Mouse (Mus musculus): ENCODE measurements at regions not wholly inside any gene's neighbourhood (a gene's known extent, or its start where the extent isn't known, plus 50 kb on each side); places are given as distances from the start of the nearest gene placed in this dataset.

DNA sequence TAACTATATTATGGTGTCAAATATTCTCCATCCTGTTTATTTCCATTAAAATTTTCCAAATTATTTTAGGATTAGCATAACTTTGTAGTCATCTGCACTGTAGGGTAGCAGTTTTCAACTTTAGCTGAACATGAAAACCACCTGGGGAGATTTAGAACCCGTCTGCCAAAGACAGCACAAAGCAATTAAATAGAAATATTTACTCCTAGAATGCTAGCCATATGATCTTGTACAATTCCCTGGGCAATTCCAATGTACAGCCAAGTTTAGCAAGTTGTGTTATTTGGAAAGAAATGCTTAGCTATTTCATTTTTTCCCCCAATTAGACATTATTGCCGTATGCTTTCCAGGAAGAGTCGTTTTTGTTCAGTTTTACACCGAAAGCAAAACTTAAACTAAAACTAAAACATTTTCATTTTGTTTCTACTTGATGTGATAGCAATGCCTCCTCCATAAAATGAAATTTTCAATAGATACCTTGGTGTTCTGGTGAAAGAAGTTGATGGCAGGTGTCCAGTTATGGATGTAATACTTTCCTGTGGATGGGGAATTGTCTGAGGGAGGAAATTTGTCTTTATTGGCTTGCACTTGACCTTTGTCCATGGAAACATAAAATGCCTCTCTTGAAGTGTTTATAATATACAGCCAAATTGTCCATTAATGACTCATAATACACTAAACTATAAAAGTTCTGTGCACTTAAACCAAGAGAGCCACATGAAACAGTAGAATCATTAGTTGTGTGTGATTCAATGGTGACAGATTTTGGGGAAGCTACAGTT, 282.3 kb downstream of the Usp25 start:
- no peaks in the 10 kb centered on the region for H3K36me3 ChIP-seq (ENCODE audit: control insufficient read depth, insufficient read depth, low read length)
- H3K27ac ChIP-seq (ENCODE audit: low read length) = no peak overlapping the region
- whole genome bisulfite sequencing = 74% methylated on average over 4 of the region's 4 CpGs
- H3K9me3 ChIP-seq (replicated peaks; ENCODE audit: control insufficient read depth, low read length, poor library complexity, severe bottlenecking) = no peaks in the 10 kb centered on the region
- peaks cover 9% of the 10 kb centered on the region; the same call in 1 of the 2 replicates for H3K4me1 ChIP-seq (ENCODE audit: control insufficient read depth, insufficient read depth, low read length)
- no peak overlapping the region for H3K4me3 ChIP-seq (ENCODE audit: low read depth, low read length)
- H3K27me3 ChIP-seq (ENCODE audit: control insufficient read depth, insufficient read depth, low read depth, low read length) = no peaks in the 10 kb centered on the region
- no peak for ATAC-seq
- H3K9ac ChIP-seq (ENCODE audit: low read depth, low read length) = no peak overlapping the region
- H3K4me2 ChIP-seq (ENCODE audit: low read length) = no peak overlapping the region

DNA sequence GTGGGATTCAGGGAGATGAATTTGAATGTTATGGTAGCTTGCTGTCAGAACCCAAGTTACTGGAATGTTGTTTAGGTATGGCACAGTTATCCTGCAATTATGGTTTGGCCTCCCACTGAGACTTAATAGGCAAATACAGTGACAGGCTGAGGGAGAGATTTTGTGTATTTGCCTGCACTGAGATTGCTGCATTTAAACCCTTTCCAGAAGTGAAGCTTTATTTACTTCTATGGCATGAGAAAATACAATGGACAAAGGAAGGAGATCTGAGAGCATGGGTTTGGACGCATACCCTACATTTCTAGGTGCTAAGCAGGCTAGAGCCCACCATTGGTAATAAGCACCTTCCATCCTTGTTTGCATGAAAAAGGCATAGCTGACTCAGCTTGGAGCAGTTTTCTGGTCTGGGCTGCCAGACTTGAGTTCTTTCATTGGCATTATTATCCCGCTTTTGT, 278.8 kb downstream of the Usp25 start:
- H3K4me1 ChIP-seq (ENCODE audit: control insufficient read depth, insufficient read depth, low read length) = peaks cover 7% of the 10 kb centered on the region; the same call in 1 of the 2 replicates

DNA sequence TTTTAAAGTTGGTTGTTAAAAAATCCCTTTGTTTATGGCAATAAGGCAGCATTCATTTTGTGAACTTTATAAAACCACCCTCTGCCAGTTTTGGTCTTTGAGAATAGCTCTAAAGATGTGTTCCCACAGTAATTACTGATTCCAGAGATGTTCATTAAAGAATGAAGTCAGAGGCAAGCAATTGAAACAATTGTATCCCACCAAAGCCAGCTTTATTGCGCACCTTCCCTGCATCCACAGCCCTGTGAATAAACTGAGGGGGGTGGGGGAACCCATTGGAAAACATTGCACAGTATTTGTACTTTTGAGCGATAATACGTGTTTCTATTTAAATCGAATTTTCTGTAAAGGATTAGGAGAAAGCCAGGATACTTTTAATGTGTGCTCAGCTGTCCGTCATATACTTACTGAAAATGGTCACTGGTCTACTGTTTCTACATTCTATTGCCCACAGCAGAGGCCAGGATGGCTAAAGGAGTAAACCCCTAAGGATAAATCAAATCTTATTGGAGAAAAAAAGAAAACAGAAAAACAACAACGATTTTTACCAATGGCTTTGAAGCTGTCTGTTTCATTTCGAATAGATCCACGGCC, 278.3 kb downstream of the Usp25 start:
- no peaks in the 10 kb centered on the region; the same call in 1 of the 2 replicates for H3K9me3 ChIP-seq (replicated peaks; ENCODE audit: control insufficient read depth, low read length, poor library complexity, severe bottlenecking)
- H3K27ac ChIP-seq (ENCODE audit: low read length) = peak overlapping the region; percentile 59
- no peak overlapping the region for H3K9ac ChIP-seq (ENCODE audit: low read depth, low read length)
- no peak overlapping the region for H3K4me3 ChIP-seq (ENCODE audit: low read depth, low read length)
- peaks cover 7% of the 10 kb centered on the region; the same call in 1 of the 2 replicates for H3K4me1 ChIP-seq (ENCODE audit: control insufficient read depth, insufficient read depth, low read length)
- WGBS = 58% methylated on average over 8 of the region's 8 CpGs
- ATAC-seq = 0 out of 2 replicates have a peak, but pooled peaks have one; percentile 51
- H3K4me2 ChIP-seq (ENCODE audit: low read length) = 0 out of 2 replicates have a peak overlapping the region, but pooled peaks have one; percentile 12
- no peaks in the 10 kb centered on the region for H3K27me3 ChIP-seq (ENCODE audit: control insufficient read depth, insufficient read depth, low read depth, low read length)
- H3K36me3 ChIP-seq (ENCODE audit: control insufficient read depth, insufficient read depth, low read length) = no peaks in the 10 kb centered on the region

More for the DNA sequence above, 278.8 kb downstream of the Usp25 start:
- H3K4me3 ChIP-seq (ENCODE audit: low read depth, low read length) = no peak overlapping the region
- no peaks in the 10 kb centered on the region for H3K36me3 ChIP-seq (ENCODE audit: control insufficient read depth, insufficient read depth, low read length)
- no peak overlapping the region for H3K9ac ChIP-seq (ENCODE audit: low read depth, low read length)
- no peaks in the 10 kb centered on the region for H3K27me3 ChIP-seq (ENCODE audit: control insufficient read depth, insufficient read depth, low read depth, low read length)
- 56% methylated on average over 2 of the region's 2 CpGs for WGBS
- H3K9me3 ChIP-seq (replicated peaks; ENCODE audit: control insufficient read depth, low read length, poor library complexity, severe bottlenecking) = no peaks in the 10 kb centered on the region; the same call in 1 of the 2 replicates
- peak; percentile 14 for ATAC-seq
- H3K27ac ChIP-seq (ENCODE audit: low read length) = peak overlapping the region; percentile 59
- H3K4me2 ChIP-seq (ENCODE audit: low read length) = 0 out of 2 replicates have a peak overlapping the region, but pooled peaks have one; percentile 12

DNA sequence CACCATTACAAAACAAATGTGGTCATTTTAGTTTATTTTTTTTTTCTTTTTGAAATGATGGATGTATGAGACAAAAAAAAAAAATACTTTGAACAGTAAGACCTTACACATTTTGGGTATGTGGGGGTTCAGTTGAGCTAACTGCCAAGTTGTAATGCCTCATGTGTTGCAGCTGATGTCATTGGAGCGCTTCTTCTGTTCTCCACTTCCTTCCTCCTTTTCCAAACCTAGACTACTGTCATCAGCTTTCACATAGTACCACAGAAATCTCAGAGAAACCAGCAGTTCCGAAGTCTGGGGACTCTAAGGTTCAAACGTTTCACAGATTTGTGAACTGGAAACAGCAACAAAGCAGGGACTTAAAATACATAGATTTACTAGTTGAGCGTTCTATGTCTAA, 270.7 kb downstream of the Usp25 start:
- no peaks in the 10 kb centered on the region for H3K36me3 ChIP-seq (ENCODE audit: control insufficient read depth, insufficient read depth, low read length)
- 86% methylated on average over 4 of the region's 4 CpGs for WGBS
- ATAC-seq = no peak
- H3K9me3 ChIP-seq (replicated peaks; ENCODE audit: control insufficient read depth, low read length, poor library complexity, severe bottlenecking) = no peaks in the 10 kb centered on the region; the same call in 1 of the 2 replicates
- no peak overlapping the region for H3K4me3 ChIP-seq (ENCODE audit: low read depth, low read length)
- H3K4me1 ChIP-seq (ENCODE audit: control insufficient read depth, insufficient read depth, low read length) = no peaks in the 10 kb centered on the region
- H3K4me2 ChIP-seq (ENCODE audit: low read length) = no peak overlapping the region
- H3K27me3 ChIP-seq (ENCODE audit: control insufficient read depth, insufficient read depth, low read depth, low read length) = no peaks in the 10 kb centered on the region
- no peak overlapping the region for H3K9ac ChIP-seq (ENCODE audit: low read depth, low read length)
- H3K27ac ChIP-seq (ENCODE audit: low read length) = no peak overlapping the region

DNA sequence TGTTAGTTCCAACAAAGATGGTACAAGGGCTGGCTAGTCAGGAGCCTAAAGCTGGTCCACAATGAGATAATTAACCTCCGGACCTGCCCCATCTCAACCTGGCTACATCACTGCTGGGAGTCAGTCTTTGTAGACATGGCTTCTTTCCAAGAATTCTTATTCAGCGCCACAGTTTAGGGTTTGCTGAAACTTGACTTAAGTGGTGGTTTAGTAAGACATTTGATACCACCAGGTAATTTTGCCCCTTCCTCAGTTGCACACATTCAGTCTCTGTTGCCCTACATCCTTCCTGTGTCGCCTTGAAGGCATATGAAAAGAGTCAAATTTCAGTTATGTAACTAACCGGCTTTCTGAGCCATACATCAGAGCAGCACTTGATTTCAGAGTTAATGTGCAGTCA, 266.4 kb downstream of the Usp25 start:
- ATAC-seq = no peak
- H3K4me1 ChIP-seq (ENCODE audit: control insufficient read depth, insufficient read depth, low read length) = no peaks in the 10 kb centered on the region
- H3K9me3 ChIP-seq (replicated peaks; ENCODE audit: control insufficient read depth, low read length, poor library complexity, severe bottlenecking) = no peaks in the 10 kb centered on the region
- no peaks in the 10 kb centered on the region for H3K36me3 ChIP-seq (ENCODE audit: control insufficient read depth, insufficient read depth, low read length)
- no peaks in the 10 kb centered on the region for H3K27me3 ChIP-seq (ENCODE audit: control insufficient read depth, insufficient read depth, low read depth, low read length)
- no peak overlapping the region for H3K4me2 ChIP-seq (ENCODE audit: low read length)
- H3K9ac ChIP-seq (ENCODE audit: low read depth, low read length) = no peak overlapping the region
- 77% methylated on average over 4 of the region's 4 CpGs for WGBS
- H3K27ac ChIP-seq (ENCODE audit: low read length) = no peak overlapping the region
- H3K4me3 ChIP-seq (ENCODE audit: low read depth, low read length) = no peak overlapping the region

DNA sequence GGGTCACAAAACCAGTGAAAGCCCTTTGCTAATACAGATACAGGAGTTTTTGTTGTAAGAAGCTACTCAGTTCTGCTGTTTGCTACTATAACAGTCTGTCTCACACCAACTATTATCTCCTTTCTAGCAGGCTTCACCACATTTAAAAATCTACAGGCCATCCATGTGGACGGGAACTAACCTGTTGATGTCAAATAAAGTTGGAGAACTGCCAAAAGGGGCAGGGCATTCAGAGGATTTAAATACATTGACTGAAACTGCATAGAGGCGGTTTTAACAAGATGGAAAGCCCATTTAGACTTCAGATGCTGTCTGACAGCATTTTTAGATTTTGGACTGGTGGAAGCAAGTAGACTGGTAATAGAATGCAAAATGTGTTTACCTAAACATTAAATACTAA, 266.0 kb downstream of the Usp25 start:
- no peak overlapping the region for H3K9ac ChIP-seq (ENCODE audit: low read depth, low read length)
- no peaks in the 10 kb centered on the region for H3K27me3 ChIP-seq (ENCODE audit: control insufficient read depth, insufficient read depth, low read depth, low read length)
- H3K4me2 ChIP-seq (ENCODE audit: low read length) = no peak overlapping the region
- H3K27ac ChIP-seq (ENCODE audit: low read length) = no peak overlapping the region
- no peaks in the 10 kb centered on the region for H3K36me3 ChIP-seq (ENCODE audit: control insufficient read depth, insufficient read depth, low read length)
- no peak for ATAC-seq
- H3K4me1 ChIP-seq (ENCODE audit: control insufficient read depth, insufficient read depth, low read length) = no peaks in the 10 kb centered on the region
- no peak overlapping the region for H3K4me3 ChIP-seq (ENCODE audit: low read depth, low read length)
- no peaks in the 10 kb centered on the region for H3K9me3 ChIP-seq (replicated peaks; ENCODE audit: control insufficient read depth, low read length, poor library complexity, severe bottlenecking)
- 37% methylated on average over 2 of the region's 2 CpGs for WGBS

DNA sequence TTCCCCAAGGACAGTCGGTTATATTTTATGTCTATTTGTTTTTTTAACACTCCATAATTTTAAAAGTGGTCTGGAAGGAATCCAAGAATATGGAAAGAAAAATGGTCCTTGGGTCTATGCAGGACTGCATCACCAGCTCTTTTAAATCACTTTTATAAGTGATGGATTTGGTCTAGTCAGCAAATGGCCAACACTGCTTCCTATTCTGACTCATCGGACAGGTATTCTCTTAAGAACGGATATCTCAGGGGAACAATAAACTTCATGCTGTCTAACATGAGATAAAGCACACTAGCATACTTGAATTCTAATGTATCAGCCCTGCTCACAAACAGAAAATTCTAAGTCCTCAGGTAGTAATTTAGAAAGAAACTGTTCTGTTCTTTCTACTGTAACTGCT, 259.8 kb downstream of the Usp25 start:
- no peaks in the 10 kb centered on the region for H3K9me3 ChIP-seq (replicated peaks; ENCODE audit: control insufficient read depth, low read length, poor library complexity, severe bottlenecking)
- no peaks in the 10 kb centered on the region for H3K27me3 ChIP-seq (ENCODE audit: control insufficient read depth, insufficient read depth, low read depth, low read length)
- no peaks in the 10 kb centered on the region for H3K4me1 ChIP-seq (ENCODE audit: control insufficient read depth, insufficient read depth, low read length)
- no peak for ATAC-seq
- H3K27ac ChIP-seq (ENCODE audit: low read length) = no peak overlapping the region
- H3K36me3 ChIP-seq (ENCODE audit: control insufficient read depth, insufficient read depth, low read length) = no peaks in the 10 kb centered on the region
- WGBS = 81% methylated on average over 3 of the region's 3 CpGs
- no peak overlapping the region for H3K4me2 ChIP-seq (ENCODE audit: low read length)
- H3K9ac ChIP-seq (ENCODE audit: low read depth, low read length) = no peak overlapping the region
- H3K4me3 ChIP-seq (ENCODE audit: low read depth, low read length) = no peak overlapping the region

DNA sequence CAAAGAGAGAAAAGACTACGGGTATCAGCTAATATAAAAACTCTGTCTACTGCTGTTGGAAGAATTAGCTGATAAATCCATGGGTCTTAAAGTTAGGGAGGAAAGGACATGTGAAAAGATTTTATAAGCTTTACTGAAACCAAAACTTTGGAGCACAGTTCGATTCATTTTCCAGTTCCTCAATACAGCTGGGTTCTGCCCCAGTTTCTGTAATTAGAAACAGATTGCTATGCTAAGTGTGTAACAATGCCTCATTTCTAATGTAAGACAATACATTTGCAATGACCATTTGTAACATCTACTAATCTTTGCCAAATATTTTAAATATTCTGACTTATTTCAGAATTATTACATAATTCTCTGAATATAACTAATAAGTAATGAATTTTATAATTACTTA, 255.4 kb downstream of the Usp25 start:
- WGBS = 75% methylated on average over 2 of the region's 2 CpGs
- H3K27me3 ChIP-seq (ENCODE audit: control insufficient read depth, insufficient read depth, low read depth, low read length) = no peaks in the 10 kb centered on the region

DNA sequence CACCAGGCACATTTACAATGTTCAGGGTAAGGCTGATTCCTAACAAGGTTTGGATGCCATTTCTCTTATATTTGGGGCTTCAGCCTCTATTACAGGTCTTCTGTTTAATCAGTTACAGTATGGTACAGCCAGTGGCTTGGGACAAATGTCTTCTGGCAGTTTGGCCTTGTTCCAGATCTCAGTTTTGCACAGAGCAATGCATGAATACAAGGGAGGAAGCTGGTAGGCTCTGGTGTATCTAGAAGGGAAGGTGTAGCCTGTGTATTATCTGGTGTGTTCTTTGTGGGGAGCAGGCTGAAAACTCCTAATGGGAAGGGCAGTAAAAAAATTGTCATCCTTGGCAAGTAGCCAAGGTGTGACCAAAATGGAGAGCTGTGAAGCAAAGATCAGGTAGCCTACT, 254.2 kb downstream of the Usp25 start:
- Histone ChIP-seq H3K36me3 (ENCODE audit: control insufficient read depth, insufficient read depth, low read length) (no peaks in the 10 kb centered on the region), H3K9me3 (replicated peaks; ENCODE audit: control insufficient read depth, low read length, poor library complexity, severe bottlenecking) (no peaks in the 10 kb centered on the region), H3K4me1 (ENCODE audit: control insufficient read depth, insufficient read depth, low read length) (no peaks in the 10 kb centered on the region), H3K9ac (ENCODE audit: low read depth, low read length) (no peak overlapping the region), H3K27me3 (ENCODE audit: control insufficient read depth, insufficient read depth, low read depth, low read length) (no peaks in the 10 kb centered on the region), H3K27ac (ENCODE audit: low read length) (no peak overlapping the region), H3K4me3 (ENCODE audit: low read depth, low read length) (no peak overlapping the region), H3K4me2 (ENCODE audit: low read length) (no peak overlapping the region)
- no peak for ATAC-seq

More for the DNA sequence above, 255.4 kb downstream of the Usp25 start:
- Histone ChIP-seq H3K27ac (ENCODE audit: low read length) (no peak overlapping the region), H3K4me3 (ENCODE audit: low read depth, low read length) (no peak overlapping the region), H3K36me3 (ENCODE audit: control insufficient read depth, insufficient read depth, low read length) (no peaks in the 10 kb centered on the region), H3K9ac (ENCODE audit: low read depth, low read length) (no peak overlapping the region), H3K4me1 (ENCODE audit: control insufficient read depth, insufficient read depth, low read length) (no peaks in the 10 kb centered on the region), H3K9me3 (replicated peaks; ENCODE audit: control insufficient read depth, low read length, poor library complexity, severe bottlenecking) (no peaks in the 10 kb centered on the region), H3K4me2 (ENCODE audit: low read length) (no peak overlapping the region)
- ATAC-seq = no peak
